Mouse (Mus musculus) kidney, adult 11 months (tissue): ENCODE data around the gene Prl8a8.

Source experiments
- DNase-seq: peaks from one replicate; pipeline ENCODE4 v3.0.0; 2022

Gene Prl8a8

DNA sequence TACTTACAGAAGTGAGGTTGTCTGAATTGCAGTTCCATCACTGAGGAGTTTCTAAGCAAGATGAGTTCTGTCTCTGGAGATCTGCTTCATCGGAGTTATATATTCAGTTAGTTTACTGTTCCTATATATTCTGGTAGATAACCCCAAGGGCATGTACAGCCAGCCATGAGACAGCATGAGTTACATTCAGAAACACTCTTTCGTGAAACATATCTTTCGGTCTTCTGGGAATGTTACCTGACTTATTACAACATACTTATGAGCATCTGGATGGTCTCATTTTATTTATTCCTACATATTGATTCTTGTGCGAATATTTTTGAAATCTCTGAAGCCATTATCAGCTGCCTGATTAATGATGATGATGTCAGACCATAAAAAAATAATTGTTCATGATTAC is at the start of gene Prl8a8:
Prl8a8 (minus strand) TSS at position 101 of the 400 bp plus-strand sequence.
- DNase-seq, result no peak

DNA sequence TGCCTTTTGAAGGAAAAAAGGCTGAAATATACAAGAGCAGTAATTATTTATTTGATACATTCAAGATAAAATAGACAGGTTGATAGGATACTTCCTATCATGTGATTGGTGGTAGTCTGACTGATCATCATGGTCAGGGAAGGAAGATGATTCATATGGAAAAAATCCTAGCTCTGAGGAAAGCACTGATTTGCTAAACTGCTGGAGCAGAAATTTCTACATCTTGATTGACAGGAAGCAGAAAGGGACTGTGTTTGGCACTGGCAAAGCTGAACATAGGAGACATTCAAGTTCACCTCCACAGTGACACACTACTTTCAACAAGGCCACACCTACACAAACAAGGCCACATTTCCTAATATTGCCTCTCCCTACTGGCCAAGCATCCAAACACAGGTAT is 40.3 kb upstream of the Prl8a8 start:
- DNase-seq, result no peak

- DNase-seq, result no peak
These were observed 10.1 kb upstream of the Prl8a8 start for GRCm38 (mm10) chr13:27523156-27523555.

GRCm38 (mm10) chr13:27507645-27508044 is 5.4 kb downstream of the Prl8a8 start:
- DNase-seq, result no peak
